Mouse (Mus musculus): ENCODE results near the gene Prss38.
"Not testable (repeated sequence)": the region's sequence is repeated elsewhere in the genome, so short reads cannot be mapped to it uniquely, and the experiment has no call there.

Gene Prss38

DNA sequence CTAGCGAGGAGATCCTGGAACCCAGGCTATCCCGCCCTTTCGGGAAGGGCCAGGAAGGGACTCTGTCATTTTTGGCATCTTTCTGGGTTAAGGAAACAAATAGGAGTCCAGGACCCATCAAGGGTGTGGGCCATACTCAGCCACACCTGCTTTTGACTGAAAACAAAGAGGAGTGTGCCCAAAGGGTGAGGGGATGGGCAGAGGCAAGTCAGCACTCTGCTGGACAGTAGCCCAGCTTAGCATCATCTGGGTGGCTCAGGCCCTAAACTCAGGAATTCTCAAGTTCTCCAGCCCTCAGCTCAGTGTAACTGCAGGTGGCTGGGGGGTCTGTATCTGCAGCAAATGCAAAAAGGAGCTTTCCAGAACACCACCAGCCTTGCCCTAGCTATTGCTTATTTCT is 2.5 kb upstream of the Prss38 start:
- DNase-seq (ENCODE audit: low spot score in 2 of 2), result no peak

DNA sequence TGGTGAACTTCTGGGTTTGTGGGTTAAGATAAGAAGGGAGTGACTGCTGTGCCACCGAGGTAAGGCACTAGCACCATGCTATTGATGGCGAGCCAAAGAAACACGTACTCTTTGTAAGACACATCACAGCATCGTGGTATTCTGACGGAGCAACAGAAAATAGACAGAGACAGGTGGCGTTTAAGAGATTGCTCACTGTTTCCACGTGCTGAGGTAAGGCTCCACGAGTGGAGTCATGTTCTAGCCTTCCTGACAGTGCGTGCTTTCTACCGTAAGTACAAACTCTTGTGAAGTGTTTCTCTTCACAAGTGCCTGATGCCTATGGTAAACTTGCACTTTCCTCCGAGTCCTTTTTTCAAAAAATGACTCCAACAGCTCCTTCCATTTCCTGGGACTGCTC is 5.6 kb downstream of the Prss38 start:
- DNase-seq (ENCODE audit: low spot score in 2 of 2), result no peak

DNA sequence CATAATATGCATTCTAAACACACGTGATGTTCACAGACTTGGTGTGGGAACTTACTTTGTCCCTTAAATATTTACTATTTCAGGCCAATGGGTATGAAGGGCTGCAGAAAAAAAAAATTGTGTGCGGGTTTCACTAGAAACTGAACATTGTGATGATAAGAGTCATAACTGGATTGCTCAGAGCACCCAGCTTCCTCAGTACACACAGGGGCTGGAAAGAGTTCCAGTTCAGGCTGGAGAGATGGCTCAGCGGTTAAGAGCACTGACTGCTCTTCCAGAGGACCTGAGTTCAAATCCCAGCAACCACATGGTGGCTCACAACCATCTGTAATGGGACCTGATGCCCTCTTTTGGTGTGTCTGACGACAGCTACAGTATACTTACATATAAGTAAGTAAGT is 7.5 kb downstream of the Prss38 start:
- not testable (repeated sequence) for DNase-seq (ENCODE audit: low spot score in 2 of 2)

DNA sequence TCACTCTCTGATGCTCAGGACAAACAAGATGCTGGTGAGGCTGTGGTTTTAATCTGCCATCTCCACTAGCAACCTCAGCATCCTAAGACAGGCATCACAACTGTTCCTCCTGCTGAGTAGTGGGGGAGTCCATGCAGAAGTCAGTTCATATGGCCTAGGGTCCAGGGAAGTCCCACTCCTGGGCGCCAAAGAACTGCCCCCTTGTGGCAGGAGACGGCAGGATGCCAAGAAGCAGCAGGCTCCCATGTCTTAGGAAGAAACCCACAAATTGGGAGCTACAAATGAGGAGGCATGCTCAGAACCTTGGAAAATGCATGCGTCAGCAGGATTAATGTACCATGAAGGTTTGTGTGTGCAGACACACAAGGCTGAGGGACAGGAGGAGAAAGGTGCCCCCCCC is 8.8 kb downstream of the Prss38 start:
- DNase-seq (ENCODE audit: low spot score in 2 of 2), result no peak

- DNase-seq (ENCODE audit: low spot score in 2 of 2), result no peak
Observed at GRCm38 (mm10) chr11:59366031-59366430, 9.4 kb downstream of the Prss38 start.

DNA sequence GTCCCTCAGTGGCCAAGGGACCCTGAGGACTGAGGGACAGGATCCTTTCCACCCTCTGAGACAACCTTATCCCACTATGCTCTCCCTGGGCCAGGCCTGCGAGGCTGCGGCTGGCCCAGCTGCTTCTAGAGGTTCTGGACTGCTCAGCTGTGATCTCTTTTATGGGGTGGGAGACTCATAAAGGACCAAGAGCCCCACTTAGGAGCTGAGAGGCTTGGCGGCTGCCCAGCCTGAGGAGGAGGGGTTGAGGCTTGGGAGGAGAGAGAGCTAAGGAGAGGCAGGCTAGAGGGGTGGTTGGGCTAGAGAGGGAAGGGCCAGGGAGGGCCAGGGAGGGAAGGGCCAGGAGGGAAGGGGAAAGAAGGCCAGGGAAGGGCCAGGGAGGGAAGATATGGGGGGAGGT is 11.0 kb downstream of the Prss38 start:
- DNase-seq (ENCODE audit: low spot score in 2 of 2), result no peak

DNA sequence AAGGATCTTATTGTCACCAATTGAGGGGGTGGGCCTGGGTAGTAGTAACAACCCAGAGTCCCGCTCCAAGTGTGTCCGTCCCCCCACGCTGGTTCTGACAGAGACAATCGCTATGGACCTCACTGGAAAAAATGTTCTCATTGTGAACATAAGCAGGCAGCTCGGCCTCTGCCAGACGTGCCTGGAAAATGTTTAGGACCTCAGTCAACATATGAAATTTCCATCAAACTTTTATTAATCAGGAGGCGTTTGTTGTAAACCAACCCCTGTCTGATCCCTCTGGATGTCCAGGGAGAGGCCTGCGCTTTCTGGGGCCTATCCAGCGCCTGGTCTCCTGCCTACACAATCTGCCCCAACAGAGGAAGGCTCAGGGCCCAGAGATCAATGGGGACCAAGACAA is 11.4 kb downstream of the Prss38 start:
- DNase-seq (ENCODE audit: low spot score in 2 of 2), result no peak

GRCm38 (mm10) chr11:59361291-59361690 is 14.2 kb downstream of the Prss38 start:
- DNase-seq (ENCODE audit: low spot score in 2 of 2), result no peak

- DNase-seq (ENCODE audit: low spot score in 2 of 2), result no peak
Observed at GRCm38 (mm10) chr11:59356874-59357289, 18.6 kb downstream of the Prss38 start.

DNA sequence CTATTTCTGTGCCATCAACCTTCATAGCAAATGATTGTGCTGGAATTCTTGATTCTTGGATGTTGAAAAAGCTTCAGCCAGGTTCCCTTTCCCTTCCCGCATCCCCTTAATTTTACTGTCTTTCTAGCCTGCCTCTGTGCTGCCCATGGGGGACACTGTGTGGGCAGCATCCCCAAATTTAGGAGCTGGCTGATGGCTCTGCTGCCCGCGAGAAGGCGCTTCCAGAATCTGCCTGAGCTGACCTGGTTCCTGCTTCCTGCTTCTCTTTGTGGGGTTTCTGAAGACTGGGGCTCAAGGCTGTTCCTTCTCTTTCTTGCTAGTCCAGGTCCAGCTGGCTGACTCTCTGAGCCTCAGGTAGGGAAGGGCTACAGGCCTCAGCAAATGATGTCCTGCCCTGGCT is 20.7 kb downstream of the Prss38 start:
- no peak for DNase-seq (ENCODE audit: low spot score in 2 of 2)

GRCm38 (mm10) chr11:59350326-59350725 is 25.1 kb downstream of the Prss38 start:
- no peak for DNase-seq (ENCODE audit: low spot score in 2 of 2)

DNA sequence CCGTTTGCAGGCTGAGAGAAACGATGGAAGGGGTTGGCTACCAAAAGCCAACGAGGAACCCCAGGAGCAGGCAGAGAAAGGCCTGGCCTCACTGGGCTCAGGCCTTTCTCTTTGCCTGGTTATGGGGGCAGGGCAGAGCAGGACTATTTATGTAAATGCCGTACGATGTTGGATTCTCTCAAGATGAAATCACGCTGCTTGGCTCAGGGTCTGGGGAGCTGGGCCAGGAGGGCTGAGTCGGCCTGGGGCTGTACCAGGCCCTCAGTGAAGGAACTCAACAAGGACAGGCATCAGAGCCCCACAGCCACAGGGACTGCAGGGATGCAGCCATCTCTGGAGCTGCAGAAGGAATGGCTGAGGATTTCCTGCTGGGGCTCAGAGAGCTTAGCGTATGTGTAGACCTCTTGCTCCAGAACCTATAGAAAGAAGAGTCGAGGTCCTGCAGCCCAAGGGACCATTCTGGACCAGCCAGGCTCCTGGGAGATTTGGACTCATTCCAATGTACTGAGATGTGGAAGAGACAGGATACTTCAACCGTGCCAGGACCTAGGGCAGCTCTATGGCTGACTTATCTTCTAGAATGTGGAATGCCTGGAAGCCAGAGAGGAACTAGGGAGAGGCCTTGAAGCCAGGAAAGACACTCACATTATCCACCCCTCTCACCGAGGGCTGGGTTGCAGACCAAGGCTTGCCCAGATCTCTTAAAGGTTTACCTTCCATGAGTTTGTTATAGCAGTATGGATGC is 29.1 kb downstream of the Prss38 start:
- DNase-seq (ENCODE audit: low spot score in 2 of 2), result no peak

- no peak for DNase-seq (ENCODE audit: low spot score in 2 of 2)
Observed at GRCm38 (mm10) chr11:59342956-59343355, 32.5 kb downstream of the Prss38 start.

- DNase-seq (ENCODE audit: low spot score in 2 of 2), result no peak
Observed at GRCm38 (mm10) chr11:59338736-59339120, 36.7 kb downstream of the Prss38 start.

DNA sequence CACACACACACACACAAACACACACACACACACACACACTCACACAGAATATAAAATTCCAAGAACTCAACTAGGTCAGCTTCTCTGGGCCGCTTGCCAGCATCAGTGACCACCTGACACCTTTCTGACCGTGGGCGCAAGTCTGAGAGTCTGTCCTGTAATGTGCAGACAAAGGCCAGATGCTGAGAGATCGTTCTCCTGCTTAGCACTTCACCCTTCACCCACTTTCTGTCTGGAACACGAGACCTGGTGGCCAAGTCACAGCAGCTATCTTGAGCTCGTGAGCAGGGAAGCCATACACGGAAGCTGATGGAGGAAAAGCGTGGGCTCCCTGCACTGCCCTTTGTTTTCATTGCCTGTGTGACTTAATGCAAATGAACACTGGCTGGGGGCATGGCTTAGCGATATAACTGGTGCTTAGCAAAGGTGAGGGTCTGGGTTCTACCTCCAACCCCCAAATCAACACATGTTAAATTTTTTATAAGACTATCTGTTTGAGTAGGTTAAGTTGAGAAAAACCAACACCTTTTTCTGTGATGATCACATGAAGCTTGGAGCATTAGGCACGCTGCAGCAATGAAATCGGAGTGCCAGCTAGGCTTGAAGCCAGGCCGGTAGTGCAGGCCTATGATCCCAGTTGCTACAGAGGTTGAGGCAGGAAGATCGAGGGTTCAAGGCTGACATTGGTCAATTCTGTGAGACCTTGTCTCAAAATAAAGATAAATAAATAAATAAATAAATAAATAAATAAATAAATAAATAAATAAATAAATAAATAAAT is 37.3 kb downstream of the Prss38 start:
- DNase-seq (ENCODE audit: low spot score in 2 of 2), result no peak

DNA sequence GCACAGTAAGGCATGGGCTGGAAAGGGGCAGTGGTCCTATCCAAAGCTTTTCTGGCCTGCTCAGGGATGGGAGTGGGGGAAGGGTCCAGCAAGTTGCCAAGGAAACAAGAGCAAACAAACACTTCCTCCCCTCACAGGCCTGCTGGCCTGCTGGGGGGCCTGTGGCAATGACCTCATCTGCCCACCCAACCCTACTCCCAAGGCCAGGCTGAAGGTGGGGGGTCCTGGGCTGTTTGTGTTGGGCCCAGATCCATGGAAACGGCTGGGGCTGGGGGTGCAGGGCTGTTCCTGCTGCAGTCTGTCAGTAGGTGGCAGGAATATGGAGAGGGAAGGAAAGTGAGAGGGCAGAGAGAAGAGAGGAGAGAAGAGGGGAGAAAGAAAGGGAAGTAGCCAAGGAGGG is 39.1 kb downstream of the Prss38 start:
- no peak for DNase-seq (ENCODE audit: low spot score in 2 of 2)

GRCm38 (mm10) chr11:59335942-59336341 is 39.5 kb downstream of the Prss38 start:
- DNase-seq (ENCODE audit: low spot score in 2 of 2), result no peak

DNA sequence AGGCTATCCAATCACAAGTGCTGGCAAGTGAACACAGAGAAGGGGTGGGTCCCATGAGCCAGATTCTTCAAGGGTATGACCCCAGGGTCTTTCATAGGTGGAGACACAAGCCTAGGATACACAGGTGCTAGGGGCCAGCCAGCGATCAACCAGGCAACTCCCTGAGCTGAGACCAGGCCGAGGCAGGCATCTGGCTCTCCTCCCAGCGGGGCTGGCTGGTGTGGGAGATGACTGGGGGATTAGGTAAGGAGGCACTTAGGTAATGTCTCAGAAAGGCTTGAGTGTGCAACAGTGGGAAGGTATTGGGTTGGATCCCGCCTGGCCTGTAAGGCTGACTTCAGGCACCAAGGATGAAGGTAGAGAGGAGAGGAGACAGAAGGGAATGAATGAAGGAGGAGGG is 40.3 kb downstream of the Prss38 start:
- no peak for DNase-seq (ENCODE audit: low spot score in 2 of 2)

DNA sequence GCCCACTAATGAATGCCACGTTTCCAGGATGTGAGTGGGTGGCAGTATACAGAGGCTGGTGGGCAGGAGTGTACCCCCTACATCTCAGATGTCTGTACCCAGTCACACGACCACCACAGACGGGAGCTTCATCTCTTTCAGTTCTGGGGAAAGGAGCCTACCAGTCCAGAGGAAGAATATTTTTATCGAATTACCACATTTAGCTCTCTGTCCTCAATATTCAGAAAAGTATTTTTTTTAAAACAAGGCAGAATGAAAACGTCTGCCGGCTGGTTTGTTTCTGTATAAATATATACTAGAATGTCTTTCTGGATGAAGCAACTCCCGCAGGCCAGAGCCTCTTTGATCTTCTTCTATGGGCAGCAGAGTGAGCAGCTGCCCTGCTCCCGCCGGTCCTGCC is 42.5 kb downstream of the Prss38 start:
- DNase-seq (ENCODE audit: low spot score in 2 of 2), result no peak

DNA sequence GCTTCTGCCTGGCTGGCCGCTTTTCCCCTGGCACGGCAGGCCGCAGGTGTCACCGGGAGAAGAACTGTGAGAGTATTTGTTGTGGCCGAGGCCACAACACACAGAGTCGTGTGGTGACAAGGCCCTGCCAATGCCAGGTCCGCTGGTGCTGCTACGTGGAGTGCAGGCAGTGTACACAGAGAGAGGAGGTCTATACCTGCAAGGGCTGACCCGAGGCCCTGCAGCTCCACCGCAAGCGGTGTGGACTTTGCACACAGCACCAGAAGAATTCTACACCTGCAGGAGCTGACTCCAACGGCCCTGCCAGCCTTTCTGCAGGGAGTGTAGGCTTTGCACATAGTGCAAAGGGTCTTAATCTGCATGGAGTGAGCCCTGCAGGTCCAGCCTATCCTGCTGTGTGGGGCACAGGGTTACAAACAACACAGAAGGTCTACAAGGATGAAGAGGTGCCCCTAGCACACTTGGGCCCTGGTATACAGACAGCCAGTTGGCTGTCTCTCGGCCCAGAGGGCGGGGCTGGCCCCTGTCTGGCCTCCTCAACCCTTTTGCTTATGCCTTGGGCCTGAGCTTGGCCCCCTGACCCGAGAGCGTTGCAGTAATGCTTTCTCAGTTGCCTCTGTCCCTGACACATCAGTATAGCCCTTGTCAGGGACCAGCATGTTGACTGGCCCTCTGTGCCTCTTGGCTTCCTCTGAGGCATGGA is 44.1 kb downstream of the Prss38 start:
- no peak for DNase-seq (ENCODE audit: low spot score in 2 of 2)

- DNase-seq (ENCODE audit: low spot score in 2 of 2), result peak in 1 of 2 experiments; percentile 18
Observed at GRCm38 (mm10) chr11:59330560-59330959, 44.9 kb downstream of the Prss38 start.

DNA sequence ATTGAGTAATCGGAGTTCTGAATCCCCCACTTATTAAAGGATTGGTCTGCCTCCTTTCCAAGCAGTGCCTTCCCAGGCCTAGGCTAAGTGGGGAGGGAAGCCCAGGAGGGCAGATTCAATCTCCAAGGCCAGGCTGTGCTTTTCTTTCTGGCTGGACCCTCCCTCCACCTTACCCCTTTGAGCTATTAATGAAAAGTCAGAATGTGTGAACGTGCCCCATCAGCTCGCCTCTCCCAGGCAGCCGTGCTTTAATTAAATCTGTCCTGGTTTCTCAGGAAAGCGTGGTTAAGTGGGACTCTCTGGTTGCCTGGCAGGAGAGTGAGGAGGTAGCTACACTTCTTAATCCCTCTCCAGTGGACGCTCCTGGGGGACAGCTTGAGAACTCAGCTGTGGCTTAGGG is 45.8 kb downstream of the Prss38 start:
- no peak for DNase-seq (ENCODE audit: low spot score in 2 of 2)

DNA sequence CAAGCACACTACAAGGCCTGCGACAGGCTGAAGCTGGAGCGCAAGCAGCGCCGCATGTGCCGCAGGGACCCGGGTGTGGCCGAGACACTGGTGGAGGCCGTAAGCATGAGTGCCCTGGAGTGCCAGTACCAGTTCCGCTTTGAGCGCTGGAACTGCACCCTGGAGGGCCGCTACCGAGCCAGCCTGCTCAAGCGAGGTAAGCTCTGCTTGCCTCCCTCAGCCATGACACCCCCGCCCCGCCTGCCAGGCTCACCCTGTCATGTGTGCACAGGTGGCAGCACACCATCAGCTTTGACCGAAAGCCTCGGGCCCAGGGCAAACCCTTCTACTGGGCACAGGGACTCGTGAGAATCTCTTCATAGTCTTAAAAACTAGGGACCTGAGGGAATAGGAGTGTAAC is 47.8 kb downstream of the Prss38 start:
- DNase-seq (ENCODE audit: low spot score in 2 of 2), result no peak
